Mouse (Mus musculus) large intestine, adult 2 months (tissue): ENCODE results near the gene H13. TPM values are rescaled to one million over a fixed set of nuclear protein-coding genes. Genes with fewer than 3 reads are reported as not detected.

ENCODE experiments used
- DNase-seq: peaks from one replicate; pipeline ENCODE4 v3.0.0-alpha.2; 2012; ENCODE audit warnings: low read depth, low spot score
- WGBS: fragments of 180-500 bp; shearing (Covaris S2); methylation state at CpG from one replicate; pipeline ENCODE4 v1.1.7; 2018; 5-methylcytosine and 5-hydroxymethylcytosine counted together
- polyA plus RNA-seq: library from polyadenylated mRNA; depleted of rRNA; stranded (reverse); fragments of >200 nt; gene quantifications from 2 replicates; pipeline ENCODE4 v1.2.3, GENCODE M21; 2012; rRNA removed

H13 gene
- polyA plus RNA-seq, result 102 and 126 TPM in 2 replicates

GRCm38 (mm10) chr2:152669256-152669638 lies at the start of gene H13:
TSS of gene H13 (plus strand) at chr2:152669461.
- DNase-seq, result peak; percentile 83
- WGBS, result under 1% methylated on average over 35 of the region's 35 CpGs

DNA sequence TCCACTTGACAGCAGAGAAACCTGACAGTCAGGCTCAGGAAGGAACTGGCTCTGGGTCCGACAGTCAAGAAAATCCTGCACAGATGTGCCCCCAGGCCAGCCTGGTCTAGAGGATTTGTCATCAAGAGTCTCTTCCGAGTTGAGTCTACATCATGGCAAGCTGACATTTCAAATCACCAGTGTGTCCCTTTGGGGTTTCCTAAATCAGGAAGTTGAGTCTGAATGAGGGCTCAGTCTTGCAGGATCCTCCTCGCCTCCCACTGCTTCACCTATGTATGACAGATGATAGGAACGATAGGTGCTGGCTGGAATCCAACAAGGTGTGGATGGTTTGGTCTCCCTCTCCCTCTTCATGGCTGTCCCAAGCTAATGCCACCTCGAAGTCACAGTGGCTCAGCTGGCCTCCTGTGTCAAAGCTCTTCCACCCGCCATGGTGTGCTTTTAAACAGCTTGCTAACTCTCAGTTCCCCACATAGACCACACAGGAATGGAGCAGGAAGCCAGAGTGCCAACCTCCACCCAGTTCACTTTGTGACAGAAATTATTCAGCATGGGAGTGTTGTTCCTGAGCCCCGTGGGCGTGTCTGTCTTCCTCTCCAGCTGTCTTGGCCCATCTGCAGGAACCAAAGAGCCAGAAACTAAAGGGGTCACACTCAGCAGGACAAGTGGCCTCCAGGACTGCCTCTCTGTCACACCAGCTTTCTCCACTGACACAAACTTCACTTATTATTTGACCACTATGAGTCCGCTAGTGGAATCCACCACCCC lies 48.7 kb upstream of the H13 start:
- DNase-seq, result no peak
- 42% methylated on average over 9 of the region's 9 CpGs for WGBS

- 77% methylated on average over 13 of the region's 13 CpGs for WGBS
- no peak for DNase-seq
Measured at GRCm38 (mm10) chr2:152622151-152622550, 47.1 kb upstream of the H13 start.

DNA sequence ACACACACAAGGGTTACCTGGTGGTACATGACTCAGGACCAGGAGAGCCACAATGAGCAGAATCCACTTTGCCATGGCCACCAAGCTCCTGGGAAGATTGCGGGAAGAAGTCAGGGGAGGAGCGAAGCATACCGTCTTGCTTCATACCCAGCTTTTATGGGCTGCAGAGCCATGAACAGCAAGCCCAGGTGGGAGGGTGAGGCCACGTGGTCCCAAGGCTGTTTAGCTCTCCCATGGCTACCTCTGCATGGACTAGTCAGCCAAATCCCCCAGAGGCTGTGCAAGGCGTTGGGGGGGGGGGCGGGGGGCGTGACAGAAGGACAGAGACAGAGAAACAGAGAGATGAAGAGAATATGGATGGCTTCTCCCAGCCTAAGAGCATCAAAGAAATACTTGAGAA lies 46.3 kb upstream of the H13 start, which contains the start of gene Defb25:
Gene Defb25, minus strand, starts transcription at position 101 of the 400 bp plus-strand sequence.
- no peak for DNase-seq
- WGBS, result 75% methylated on average over 7 of the region's 7 CpGs

DNA sequence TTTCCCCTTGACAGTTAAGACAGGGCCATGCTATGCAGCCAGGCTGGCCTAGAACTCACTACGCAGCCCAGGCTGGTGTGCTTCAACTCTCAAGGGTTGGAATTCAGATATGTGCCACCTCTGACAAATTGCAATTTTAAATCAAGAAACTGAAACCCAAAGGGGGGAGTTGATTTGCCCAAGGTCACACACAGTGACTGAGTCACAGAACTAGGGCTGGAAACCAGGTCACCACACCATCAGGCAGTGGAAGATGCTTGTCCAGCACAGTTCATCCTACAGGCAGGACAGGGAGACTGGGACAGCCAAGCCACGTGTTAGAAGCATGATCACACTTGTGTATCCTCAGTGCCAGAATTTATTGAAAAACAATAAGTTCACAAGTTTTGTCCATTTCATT lies 44.7 kb upstream of the H13 start:
- no peak for DNase-seq

GRCm38 (mm10) chr2:152625256-152625655 lies 44.0 kb upstream of the H13 start:
- 21% methylated on average over 1 of the region's 1 CpGs for WGBS

More for the DNA sequence above, 44.7 kb upstream of the H13 start:
- WGBS, result 89% methylated on average over 2 of the region's 2 CpGs

DNA sequence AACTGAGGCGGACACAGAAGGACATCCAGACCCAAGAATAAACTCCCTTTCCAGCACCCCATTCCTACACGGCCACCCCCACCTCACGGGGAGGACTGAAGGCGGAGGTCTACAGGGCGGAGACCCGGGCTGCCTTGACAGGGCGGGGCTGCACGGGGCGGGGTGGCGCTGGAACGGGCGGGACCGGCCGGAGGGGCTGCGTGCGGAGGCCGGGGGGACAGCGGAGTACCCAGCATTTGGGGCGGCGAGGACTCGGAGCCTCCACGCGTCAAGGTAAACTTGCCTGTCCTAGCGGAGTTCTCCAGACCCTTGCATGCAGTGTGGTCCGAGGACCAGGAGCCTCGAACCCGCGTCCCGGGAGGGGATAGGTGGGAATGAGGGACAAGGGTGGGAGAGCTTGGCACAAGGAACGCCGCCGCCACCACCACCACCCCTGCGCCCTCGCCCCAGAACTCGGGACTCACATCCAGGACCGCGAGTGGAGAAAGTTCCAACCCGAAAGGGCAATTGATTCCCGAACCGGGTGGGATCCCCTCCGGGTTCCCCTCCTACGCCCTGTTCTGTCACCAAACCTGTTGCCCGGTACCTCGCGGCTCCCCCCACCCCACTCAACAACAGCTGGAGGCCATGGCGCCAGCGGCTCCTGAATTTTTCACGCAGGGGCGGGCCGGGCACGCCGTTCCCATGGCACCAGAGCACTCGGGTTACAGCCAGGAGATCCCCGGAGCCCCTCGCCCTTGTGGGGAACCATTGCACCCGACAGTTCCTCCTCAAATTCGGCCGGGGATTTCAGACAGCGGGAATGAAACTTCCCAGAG lies 42.3 kb upstream of the H13 start, which contains the start of gene Rem1:
Gene Rem1, plus strand, starts transcription at position 178 of the 818 bp plus-strand sequence.
- 2% methylated on average over 59 of the region's 59 CpGs for WGBS
- DNase-seq, result no peak

More at GRCm38 (mm10) chr2:152625256-152625655, 44.0 kb upstream of the H13 start:
- no peak for DNase-seq

DNA sequence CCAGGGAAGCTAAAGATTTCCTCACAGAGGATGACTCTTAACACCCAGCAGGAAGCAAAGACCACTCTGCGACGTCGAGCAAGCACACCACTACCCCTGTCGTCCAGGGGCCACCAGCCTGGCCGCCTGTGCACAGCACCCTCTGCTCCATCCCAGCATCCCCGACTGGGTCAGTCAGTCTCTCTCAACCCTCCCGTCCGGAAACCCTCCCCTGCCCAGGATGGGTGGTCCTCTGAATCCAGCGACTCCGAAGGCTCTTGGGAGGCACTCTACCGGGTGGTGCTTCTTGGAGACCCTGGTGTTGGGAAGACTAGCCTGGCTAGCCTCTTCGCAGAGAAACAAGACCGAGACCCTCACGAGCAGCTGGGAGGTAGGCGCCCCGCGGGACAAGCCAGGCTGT lies 41.2 kb upstream of the H13 start:
- WGBS, result 47% methylated on average over 17 of the region's 17 CpGs
- DNase-seq, result no peak

GRCm38 (mm10) chr2:152629239-152629638 lies 40.0 kb upstream of the H13 start:
- 34% methylated on average over 3 of the region's 3 CpGs for WGBS
- no peak for DNase-seq

GRCm38 (mm10) chr2:152629904-152630303 lies 39.4 kb upstream of the H13 start:
- 73% methylated on average over 6 of the region's 6 CpGs for WGBS
- no peak for DNase-seq

DNA sequence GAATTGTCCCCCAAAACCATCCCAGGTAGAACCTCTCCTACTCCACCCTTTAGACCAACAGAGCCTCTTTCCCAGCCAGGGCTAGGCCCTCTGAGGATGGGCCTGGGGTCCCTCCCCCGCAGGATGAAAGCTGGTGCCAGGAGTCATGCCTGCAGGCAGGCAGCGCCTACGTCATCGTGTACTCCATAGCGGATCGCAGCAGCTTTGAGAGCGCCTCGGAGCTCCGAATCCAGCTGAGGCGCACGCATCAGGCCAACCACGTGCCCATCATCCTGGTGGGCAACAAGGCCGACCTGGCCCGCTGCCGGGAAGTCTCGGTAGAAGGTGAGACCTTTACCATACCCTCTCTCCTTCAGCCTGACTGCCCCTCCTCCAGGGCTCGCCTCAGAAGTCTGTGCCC lies 35.9 kb upstream of the H13 start:
- WGBS, result 59% methylated on average over 17 of the region's 17 CpGs
- DNase-seq, result no peak

- WGBS, result 68% methylated on average over 29 of the region's 29 CpGs
Measured at GRCm38 (mm10) chr2:152634311-152634710, 35.0 kb upstream of the H13 start.

DNA sequence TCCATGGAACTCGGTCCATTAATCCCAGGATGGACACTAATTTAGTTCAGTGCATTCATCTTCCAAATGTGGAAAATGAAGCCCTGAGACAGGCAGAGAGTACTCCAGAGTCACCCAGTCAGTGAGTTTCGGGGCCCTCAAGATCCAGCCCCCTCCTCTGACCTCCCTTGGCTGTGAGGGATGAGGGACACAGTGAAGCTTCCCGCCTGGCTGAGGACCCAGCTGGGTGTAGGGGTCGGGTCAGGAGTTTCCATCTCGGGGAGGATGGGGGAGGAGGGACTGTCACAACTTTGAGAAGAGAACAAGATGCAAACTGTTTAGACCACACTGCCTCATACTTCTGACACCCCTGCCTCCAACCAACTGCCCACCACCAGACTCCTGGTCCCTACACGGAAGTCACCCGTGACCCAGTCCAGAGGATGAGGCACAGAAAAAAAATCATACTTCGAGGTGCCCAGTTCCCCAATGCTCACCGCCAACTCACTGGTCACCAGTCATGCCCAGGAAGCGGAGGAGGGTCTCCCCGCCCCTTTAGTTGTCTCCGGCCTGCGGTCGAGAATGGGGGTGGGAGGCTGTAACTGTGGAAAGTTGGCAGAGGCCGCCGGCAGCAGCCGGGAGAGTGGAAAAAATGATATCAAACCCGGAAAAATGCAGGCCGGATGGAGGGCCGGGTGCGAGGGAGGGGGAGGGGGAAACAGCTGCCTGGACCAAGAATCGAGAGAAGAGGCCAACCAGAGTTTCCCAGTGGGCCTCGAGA lies 32.8 kb upstream of the H13 start:
- 61% methylated on average over 23 of the region's 23 CpGs for WGBS
- DNase-seq, result no peak

More at GRCm38 (mm10) chr2:152634311-152634710, 35.0 kb upstream of the H13 start:
- DNase-seq, result no peak

DNA sequence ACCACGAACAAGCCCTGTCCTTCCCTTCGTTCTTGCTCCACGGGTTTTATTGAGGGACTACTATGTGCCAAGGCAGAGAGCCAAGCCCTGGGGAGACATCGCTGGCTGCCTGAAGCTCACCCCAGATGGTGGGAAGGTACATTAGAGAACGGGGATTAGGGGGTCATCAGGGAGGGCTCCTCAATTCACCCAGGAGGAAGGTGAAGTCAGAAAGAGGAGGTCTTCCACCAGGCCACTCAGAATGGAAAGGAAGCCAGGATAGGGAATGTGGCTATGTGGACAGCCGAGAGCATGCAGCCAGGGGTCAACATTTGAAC lies 32.3 kb upstream of the H13 start:
- DNase-seq, result no peak
- 60% methylated on average over 6 of the region's 6 CpGs for WGBS

GRCm38 (mm10) chr2:152637381-152637780 lies 31.9 kb upstream of the H13 start:
- no peak for DNase-seq
- WGBS, result 73% methylated on average over 4 of the region's 4 CpGs

DNA sequence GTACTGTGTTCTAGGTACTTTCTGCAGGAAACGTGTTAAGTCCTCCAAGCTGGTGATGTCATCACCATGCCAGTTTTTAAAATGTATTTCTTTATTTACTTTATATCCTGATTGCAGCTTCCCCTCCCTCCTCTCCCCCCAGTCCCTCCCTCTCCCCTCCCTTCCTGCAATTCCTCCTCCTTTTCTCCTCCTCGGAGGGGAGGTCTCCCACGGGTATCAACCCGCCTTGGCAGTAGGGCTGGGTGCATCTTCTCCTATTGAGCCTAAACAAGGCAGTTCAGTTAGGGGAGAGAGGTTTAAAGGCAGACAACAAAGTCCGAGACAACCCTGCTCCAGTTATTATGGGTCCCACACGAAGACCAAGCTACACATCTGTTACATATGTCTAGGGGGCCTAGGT lies 30.4 kb upstream of the H13 start:
- 33% methylated on average over 6 of the region's 6 CpGs for WGBS
- DNase-seq, result no peak

DNA sequence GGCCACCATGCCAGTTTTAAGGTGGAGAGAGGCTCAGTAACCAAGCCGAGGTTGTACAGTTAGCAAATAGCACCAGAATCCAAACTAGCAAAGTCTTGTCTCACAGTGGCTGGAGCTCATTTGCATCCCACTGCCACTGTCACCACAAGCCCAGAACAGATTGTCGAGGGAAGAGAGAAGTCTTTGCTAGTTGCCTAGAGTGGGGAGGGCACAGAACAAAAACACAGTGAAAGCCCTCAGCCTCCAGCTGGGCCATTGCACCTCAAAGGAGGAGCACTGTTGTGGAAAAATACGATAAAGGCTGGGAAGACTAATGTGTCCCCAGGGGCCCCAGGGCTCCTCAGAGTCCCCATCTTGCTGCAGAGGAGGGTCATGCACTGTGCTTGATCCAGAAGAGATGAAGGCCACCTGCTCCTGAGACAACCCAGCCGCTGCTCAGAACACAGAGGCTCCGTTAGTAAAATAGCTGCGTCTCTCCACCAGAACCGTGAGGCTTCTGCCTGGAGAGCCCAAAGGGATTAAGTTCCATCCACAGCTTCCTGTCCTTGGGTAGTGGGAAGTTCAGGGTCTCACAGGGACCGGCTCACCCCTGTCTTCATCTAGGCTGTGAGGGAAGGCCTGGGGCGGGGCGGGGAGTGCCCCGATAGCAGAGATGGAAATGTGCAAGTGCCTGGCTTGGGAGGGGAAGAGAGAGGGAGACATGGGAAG lies 29.7 kb upstream of the H13 start:
- 41% methylated on average over 11 of the region's 11 CpGs for WGBS
- DNase-seq, result no peak

DNA sequence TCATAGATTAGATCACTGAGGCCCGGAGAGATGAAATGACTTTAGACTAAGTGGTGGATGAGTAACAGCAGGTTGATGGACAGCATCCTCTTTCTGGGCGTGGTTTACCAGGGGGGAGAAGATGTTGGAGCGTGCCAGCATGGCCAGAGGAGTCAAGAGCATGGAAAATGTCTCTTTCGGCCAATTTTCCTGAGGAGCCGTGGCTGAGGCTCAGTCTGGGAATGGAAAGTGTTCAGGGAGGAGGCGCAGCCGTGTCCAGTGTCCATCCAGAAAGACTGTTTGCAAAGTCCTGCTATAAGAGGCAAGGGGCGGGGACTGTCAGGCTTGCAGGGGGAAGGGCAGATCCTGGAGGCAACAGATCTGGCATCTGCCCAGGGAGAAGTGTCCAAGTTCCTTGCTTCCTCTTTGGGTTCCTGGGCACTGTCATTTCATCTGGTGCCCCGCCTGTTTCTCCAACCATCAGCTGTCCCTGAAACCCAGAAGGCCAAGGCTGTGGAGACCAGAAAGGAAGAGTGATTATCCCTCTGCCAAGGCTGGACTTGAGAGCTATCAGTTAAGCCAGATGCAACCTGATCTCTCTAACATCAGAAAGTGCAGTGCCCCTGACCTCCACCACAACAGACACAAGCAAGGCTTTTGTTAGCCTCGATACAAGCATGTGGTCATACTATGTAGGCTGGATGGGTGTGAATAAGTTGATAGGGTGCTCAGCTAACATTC lies 16.2 kb upstream of the H13 start:
- WGBS, result 24% methylated on average over 10 of the region's 10 CpGs
- DNase-seq, result no peak
